Mouse (Mus musculus) bone marrow macrophage, adult 2 months (primary cell): ENCODE results near the gene Diaph3.

Experiments used
- CTCF ChIP-seq: IDR thresholded peaks from 2 replicates; pipeline ENCODE4 v1.5.1; 2012; ENCODE audit warnings: low read depth, mild to moderate bottlenecking, low read length, moderate library complexity
- POLR2A ChIP-seq: IDR thresholded peaks from 2 replicates; pipeline ENCODE4 v1.6.1; 2012; ENCODE audit warnings: mild to moderate bottlenecking, low read depth, low read length, borderline replicate concordance

GRCm38 (mm10) chr14:86660556-86660955 is 480.5 kb downstream of the Diaph3 start:
- TF ChIP-seq CTCF (no peak), POLR2A (no peak)
